Mouse (Mus musculus) colon, adult 2 months (tissue): ENCODE results near the gene Braf. TPM values are rescaled to one million over a fixed set of nuclear protein-coding genes. Genes with fewer than 3 reads are reported as not detected.

Experiments used
- polyA plus RNA-seq: library from polyadenylated mRNA; depleted of rRNA; stranded (reverse); fragments of >200 nt; gene quantifications from 2 replicates; pipeline ENCODE4 v1.2.3, GENCODE M21; 2012; rRNA removed

Gene Braf
- 2.3 and 3.9 TPM in 2 replicates for polyA plus RNA-seq

GRCm38 (mm10) chr6:39724866-39725711 is at the start of gene Braf:
TSS of gene Braf (minus strand) at chr6:39725463.

GRCm38 (mm10) chr6:39592401-39593214 is 132.7 kb downstream of the Braf start, which contains the start of gene Ndufb2:
TSS of gene Ndufb2 (plus strand) at chr6:39592574.

GRCm38 (mm10) chr6:39585517-39585916 is 139.7 kb downstream of the Braf start, which contains the start of gene Gm42420:
TSS of gene Gm42420 (plus strand) at chr6:39585753.

GRCm38 (mm10) chr6:39573791-39574554 is 151.3 kb downstream of the Braf start, which contains the start of gene Adck2:
TSS of gene Adck2 (plus strand) at chr6:39573873.

GRCm38 (mm10) chr6:39557723-39558261 is 167.5 kb downstream of the Braf start, which contains the start of gene Dennd2a:
TSS of gene Dennd2a (minus strand) at chr6:39557867.

Other genes with a start within 250 kb of the Braf start
- gene Dennd2a, start 167.6 kb downstream of the Braf start, polyA plus RNA-seq: 8.2 and 8.5 TPM in 2 replicates
- gene Adck2, start 151.6 kb downstream of the Braf start, polyA plus RNA-seq: 14.7 and 16.3 TPM in 2 replicates
- gene Gm42420, start 139.7 kb downstream of the Braf start, polyA plus RNA-seq: 0.38 and 0.76 TPM in 2 replicates
- 313 and 572 TPM in 2 replicates for gene Ndufb2, start 132.9 kb downstream of the Braf start, polyA plus RNA-seq
- 25.2 and 26.2 TPM in 2 replicates for gene Mrps33, start 85.5 kb upstream of the Braf start, polyA plus RNA-seq
- gene Tmem178b, start 147.8 kb upstream of the Braf start, polyA plus RNA-seq: 0.42 and 0.79 TPM in 2 replicates